Mouse (Mus musculus): ENCODE data around the gene Snx27.
A peak's percentile ranks its signal among the peaks of the same experiment; 100 is the strongest.

The Snx27 gene

DNA sequence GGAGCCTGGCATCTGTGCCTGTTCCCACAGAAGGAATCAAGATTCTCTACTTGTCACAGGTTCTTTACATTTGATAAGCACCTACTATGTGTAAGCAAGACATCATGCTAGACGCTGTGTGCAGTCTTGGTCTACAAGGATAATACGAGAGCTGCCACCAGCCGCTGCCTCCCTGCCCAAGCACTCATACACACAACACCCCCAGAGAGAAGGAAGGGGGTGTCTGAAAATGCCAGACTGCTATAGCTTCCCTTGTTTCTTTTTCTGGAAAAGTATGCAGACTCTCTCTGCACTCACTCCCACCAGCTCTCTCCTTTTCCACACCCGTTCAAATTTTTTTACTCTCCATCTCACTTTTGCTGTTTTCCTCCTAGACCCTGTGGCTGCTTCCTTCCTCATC lies 105.1 kb downstream of the Snx27 start:
- DNase-seq (ENCODE audit: inconsistent ontology term): no peak

DNA sequence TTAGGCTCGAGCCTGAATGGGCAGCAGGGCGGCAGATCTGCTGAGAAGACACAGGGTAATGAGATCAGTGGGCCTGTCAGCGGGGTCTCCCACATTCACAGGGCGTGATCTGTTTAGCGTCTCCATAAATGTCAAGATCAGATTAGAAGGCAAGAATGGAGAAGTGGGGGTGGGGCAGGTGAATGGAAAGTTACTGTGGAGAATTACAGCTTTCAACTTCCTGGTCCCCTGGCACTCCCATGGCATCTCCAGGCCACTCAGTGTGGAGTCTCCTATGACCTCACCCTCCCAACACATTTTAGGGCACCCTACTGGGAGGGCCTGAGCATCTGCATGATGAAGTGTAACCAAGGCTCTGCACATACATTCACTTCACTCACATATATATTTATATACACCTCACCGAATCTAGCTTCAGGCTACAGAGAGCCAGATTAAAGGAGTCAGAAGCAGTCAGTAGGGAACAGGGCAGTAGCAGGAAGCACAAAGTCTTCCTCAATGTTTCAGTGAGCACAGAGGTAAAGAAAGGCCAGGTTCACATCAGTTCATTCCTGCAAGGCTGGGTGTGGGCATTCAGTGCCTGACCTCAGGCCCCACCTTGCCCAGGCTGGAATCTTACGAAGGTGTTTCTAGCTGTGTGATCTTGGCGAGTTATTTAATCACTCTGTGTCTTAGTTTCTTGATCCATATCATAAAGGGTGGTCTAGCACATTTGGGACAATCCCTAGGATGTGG lies 106.0 kb downstream of the Snx27 start:
- DNase-seq (ENCODE audit: inconsistent ontology term): no peak

DNA sequence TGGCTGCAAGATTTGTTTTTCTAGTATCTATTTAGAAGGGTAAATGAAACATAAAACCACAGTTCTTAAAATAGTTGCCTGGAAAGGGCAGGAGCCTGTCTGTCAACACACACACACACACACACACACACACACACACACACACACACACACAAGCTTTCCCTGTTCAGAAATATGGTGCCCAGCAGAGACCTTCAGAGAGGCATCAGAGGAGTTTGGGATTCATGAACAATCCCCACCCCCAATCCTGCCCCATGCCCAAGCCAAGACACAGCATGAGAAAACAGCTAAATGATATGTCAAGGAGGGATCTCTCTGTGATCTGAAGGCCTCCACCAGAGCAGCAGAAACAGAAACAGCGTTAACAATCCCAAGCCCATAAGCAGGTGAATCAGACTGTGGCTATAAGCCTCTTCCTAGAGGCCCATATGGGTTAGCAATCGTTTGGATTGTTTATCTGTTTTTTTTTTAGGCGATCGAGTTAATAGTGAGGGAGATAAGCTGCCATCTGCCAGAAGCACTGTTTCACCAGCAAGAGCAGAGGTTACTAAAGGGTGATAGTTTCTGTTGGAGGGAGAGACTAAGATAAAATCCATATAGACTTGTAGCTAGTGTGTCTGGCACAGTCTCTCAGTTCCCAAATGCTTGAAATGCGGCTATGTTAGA lies 108.8 kb downstream of the Snx27 start:
- peak; percentile 57 for DNase-seq (ENCODE audit: inconsistent ontology term)

DNA sequence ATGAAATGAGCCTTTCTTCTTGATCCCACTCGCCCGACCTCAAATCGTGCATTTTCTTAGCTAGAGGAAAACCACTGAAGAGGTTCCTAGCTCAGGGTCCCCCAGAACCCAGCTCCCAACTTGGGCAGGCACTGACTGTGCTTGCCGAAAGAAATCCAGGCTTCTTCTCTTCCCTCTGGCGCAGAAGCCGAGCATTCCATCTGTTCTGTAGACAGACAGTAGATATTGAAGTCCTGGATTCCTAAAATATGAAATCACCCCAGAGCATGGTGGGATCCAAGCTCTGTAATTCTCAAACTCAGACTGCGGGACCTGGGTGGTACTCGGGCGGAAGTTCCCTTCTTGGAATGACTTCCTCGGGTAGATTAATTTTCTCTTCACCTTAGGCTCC lies 109.4 kb downstream of the Snx27 start:
- no peak for DNase-seq (ENCODE audit: inconsistent ontology term)

DNA sequence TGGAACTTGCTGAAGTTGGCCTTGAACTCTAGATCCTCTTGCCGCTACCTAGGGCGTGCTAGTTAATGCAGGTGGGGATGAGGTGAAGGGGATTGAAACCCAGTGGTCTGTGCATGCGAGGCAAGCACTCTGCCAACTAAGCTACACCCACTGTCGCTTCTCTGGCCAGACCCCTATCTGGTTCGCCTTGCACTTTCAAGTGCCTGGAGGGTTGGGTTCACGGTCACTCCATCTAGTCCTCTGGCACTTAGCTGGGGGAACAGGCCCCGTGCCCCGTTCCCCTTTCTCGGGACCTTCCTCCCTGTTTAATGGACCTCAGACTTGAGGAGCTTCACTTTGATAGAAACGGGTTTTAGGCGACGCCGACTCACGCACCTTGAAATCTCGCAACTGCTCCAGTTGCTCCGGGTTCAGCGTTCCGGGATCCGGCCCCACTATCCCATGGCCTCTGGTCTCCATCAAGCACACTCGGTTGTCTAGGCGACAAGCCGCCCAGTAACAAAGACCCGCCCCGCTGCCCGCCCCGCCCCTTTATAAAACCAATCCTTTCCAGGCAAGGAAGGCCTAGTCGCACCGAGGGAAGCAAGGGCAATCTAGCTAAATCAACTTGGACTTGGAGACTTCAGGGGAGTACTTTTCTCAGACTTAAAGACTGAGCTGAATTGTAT lies 109.9 kb downstream of the Snx27 start:
- DNase-seq (ENCODE audit: inconsistent ontology term): peak; percentile 63

DNA sequence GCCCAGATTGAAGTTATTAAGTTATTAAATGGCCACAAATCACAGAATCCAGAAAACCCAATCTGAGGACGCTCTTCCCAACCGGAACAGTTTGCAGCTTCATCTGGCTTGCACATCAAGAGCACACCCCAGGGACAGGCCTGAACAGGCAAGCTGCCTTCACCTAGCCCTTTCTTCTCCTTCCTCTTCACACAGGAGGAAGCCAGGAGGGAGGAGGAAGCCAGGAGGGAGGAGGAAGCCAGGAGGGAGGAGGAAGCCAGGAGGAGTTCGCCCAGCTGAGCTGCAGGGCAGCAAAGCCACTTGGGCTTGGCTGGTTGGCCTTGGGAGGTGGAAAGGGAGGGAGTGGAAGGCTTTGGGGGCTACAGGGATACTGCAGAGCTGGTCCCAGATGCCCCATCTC lies 113.6 kb downstream of the Snx27 start:
- DNase-seq (ENCODE audit: inconsistent ontology term): no peak

DNA sequence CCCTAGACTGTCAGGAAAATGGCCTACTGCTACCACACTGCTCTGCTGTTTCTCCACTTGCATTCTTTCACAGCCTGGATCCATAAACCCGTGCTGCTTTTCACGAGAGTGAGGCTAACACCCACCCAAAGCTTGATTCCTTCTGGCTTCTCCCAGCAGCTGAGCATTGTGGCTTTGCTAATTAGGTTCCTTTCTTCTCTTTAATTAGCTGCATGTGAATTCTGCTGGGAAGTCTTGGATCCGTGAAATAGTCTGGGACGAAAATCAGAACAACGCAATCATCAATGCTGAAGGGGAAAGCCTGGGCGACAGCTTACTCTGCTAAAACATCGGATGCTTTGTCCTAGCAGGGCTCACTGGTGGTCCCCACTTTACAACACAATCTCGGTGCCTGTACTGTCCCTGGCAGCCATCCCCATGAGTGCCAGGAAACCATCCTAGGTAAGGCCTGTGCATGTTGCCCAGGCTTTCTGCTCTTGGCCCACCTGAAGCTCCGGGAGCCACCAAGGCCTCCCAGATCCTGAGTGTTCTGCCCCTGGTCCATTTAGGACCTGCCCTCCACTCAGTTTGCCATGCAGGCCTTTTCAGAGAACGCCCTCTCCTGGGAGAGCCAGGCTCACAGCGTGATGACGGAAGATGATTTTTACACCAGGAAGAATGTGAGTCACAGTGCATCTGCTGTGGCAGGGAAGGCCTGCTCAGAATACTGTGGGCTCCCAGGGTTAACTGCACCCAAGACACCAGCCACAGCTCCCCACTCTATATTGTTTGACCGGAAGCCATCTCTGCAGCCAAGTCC lies 116.7 kb downstream of the Snx27 start:
- DNase-seq (ENCODE audit: inconsistent ontology term): peak; percentile 50

DNA sequence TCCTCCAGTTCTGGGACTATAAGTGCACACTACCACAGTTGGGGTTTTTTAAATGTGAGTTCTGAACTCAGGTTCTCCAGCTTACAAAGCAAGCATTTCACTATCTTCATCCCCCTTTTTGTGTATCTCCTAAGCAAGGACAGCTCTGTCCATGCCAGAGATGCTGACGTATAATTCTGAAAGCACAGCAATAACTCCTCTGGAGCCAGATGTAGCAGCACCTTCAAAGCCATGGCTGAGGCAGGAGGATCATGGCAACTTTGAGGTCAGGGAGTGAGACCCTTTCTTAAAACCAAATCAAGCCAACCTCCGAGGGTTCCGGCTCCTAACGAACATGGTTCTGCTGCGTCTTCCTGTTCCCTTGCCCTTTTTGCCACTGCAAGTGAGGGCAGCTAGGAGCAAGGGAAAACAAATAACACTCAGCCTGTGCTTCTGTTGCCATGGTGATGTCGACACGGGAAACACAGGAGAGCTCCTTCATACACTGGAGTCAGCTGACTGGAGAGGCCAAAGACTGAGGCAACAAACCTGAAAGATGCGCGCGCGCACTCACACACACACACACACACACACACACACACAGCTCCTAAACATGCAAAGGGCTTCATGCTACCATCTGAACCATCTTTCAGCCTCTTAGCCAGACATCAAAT lies 118.5 kb downstream of the Snx27 start:
- DNase-seq (ENCODE audit: inconsistent ontology term): no peak

DNA sequence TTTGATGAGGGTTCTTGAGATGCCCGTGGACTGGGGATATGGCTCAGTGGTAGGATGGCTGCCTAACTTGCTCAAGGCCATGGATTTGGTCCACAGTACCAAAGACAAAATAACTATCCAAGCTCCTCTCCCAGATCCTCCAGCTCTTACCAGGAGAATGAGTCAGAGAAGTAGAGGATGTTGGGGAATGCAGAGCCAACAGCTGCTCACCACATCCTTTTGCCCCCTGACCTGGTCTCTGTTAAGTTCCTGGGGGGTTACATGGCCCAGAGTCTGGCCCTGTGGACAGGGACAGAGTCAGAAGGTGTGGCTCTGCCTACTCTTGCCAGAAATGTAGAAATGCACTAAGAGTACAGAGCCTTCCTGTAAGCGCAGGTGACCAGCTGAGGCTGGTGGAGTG lies 122.7 kb downstream of the Snx27 start:
- DNase-seq (ENCODE audit: inconsistent ontology term): no peak

DNA sequence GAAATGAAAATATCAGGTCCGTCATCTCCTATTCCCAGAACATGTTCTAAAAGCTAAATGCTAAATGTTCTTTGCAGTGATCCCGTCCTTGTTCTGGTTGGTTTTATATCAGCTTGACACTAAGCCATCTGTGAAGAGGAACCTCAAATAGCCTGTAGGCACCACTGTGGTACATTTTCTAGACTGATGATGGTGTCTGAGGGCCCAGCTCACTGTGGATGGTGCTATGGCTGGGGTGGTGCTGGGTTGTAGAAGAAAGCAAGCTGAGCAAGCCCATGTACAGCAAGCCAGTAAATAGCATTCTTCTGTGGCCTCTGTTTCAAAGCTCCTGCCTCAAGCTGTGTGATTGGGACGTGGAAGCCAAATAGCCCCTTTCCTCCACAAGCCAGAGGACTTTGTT lies 125.5 kb downstream of the Snx27 start:
- DNase-seq (ENCODE audit: inconsistent ontology term): no peak

DNA sequence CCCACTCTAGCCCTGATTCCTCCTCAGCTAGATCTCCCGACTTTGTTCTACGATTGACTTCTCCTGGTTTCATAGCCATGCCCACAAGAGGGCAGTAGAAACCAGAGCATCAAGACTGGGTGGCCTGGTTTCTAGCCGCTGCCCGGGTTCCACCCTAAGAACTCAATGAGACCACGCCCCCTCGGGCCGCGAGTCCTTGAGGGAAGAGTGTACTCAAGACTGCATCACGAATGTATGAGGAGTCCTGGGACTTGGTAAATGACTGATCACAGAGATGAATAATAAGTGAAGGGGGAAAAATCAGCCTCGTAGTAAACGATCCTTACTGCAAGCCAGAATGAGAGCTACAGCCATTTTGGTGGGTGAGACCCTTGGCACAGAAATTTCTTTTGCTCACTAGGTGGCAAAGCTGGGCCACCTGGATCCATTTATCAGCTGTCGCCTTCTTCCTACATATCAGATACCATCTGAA lies 126.0 kb downstream of the Snx27 start:
- DNase-seq (ENCODE audit: inconsistent ontology term): peak; percentile 92

DNA sequence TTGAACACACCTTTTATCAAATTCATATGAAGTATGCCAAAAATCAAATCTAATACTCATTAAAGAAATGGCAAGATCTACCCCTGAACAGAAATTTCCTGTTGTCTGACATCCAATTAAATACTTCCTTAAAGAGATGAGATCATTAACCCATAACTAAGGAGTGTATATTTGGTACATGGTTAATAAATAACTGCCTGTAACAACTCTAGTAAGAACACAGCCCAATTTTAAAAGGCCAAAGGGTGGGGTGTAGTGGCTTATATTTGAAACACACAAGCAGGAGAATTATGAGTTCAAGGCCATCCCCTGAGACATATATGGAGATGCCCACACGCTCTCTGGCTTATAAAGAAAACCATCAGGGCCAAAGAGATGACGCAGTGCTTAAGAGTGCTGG lies 133.1 kb downstream of the Snx27 start:
- no peak for DNase-seq (ENCODE audit: inconsistent ontology term)

All from Muller cell, postnatal 12 days (primary cell).